Mouse (Mus musculus): ENCODE results near the gene Dbp. TPM values are rescaled to one million over a fixed set of nuclear protein-coding genes. Genes with fewer than 3 reads are reported as not detected.
"Not testable (repeated sequence)": the region's sequence is repeated elsewhere in the genome, so short reads cannot be mapped to it uniquely, and the experiment has no call there.

Gene Dbp
- total RNA-seq (2021), result 282 and 444 TPM in 2 replicates
- long read RNA-seq, transcript Dbp-205 (2 exons, 1,732 nt), result minor isoform, 27 of 173 reads
- long read RNA-seq, transcript Dbp-204 (3 exons, 1,156 nt), result minor isoform, 11 of 173 reads
- long read RNA-seq, transcript Dbp-201 (4 exons, 1,837 nt), result major isoform, 115 of 173 reads
- long read RNA-seq, partial matches to known transcripts, result 11 of 173 reads
- long read RNA-seq, other reads (novel, unspliced or antisense), result 9 of 173 reads

DNA sequence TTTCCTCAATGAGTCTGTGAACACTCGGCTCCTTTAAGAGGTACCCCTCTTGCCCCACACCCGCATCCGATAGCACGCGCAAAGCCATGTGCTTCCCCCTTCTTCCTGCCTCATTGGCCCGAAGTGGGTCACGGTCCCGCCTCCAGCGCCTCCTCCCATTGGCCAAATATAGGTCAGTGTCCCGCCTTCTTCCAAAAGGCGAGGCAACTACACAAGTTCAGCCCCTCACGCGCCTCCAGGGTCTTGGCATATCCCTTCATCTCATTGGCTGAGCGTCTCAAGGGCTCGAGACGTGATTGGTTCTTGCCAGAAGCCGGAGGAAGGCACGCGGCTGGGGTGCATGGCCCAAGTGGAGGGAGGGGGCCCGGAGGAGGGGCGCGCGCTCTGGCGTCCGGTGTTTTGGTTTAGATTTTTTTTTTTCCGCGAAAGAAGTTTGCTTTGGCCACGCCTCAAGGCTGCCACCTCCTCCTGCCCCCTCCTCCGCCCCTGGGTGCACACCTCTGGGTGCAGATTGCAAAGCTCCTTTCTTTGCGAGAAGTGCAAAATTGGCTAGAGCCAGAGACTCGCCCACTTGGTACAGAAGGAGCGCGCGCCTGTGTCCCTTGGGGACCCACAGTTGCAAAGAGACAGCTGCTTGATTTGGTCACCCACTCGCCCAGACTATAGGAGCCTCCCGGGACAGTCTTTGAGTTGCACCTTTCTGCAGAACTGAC is at the start of gene Dbp:
Dbp (plus strand) TSS at position 359 of the 713 bp plus-strand sequence.
- peak; percentile 97 for DNase-seq

DNA sequence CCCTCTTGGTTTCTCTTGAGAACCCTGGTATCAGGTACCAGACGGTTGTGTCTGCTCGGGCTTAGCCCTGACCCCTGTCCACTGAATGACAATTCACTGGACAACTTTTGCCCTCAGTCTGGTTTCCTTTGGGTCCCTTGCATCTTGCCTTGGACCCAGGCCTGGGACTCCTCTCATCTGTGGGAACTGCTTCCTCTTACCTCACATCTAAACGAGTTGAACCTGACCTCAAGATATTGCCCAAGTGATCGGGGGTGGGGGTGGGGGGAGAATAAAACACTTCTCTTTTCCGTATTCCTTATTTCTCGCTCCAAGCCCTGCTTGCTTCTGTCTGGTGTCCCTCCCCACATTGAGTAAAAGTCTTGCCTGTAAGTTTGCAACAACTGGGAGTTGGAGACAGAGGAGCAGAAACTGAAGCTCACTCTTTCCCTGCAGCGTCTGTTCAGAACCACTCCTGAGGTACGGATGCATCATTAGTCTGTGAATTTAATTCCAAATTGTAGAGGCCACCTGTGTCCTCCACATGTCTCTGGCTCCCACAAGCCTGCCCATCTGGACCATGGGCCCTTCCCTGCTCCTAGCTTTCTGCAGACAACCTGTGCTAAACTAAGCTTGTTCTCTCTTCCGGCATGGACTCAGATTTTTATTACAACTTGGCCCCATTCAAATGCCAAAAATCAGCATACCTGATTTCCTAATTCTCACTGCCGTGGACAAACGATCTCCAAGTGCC is 44.0 kb upstream of the Dbp start:
- DNase-seq, result no peak

DNA sequence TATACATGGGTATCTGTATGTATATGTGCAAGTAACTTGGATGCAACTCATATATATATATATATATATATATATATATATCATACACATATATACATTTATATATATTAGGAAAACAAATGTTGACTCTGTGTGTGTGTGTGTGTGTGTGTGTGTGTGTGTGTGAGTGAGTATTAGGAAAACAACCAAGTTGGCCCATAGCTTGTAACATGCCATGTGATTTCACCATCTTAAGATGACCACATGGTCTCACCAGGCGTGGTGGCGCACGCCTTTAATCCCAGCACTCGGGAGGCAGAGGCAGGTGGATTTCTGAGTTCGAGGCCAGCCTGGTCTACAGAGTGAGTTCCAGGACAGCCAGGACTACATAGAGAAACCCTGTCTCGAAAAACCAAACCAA is 43.2 kb upstream of the Dbp start:
- not testable (repeated sequence) for DNase-seq

DNA sequence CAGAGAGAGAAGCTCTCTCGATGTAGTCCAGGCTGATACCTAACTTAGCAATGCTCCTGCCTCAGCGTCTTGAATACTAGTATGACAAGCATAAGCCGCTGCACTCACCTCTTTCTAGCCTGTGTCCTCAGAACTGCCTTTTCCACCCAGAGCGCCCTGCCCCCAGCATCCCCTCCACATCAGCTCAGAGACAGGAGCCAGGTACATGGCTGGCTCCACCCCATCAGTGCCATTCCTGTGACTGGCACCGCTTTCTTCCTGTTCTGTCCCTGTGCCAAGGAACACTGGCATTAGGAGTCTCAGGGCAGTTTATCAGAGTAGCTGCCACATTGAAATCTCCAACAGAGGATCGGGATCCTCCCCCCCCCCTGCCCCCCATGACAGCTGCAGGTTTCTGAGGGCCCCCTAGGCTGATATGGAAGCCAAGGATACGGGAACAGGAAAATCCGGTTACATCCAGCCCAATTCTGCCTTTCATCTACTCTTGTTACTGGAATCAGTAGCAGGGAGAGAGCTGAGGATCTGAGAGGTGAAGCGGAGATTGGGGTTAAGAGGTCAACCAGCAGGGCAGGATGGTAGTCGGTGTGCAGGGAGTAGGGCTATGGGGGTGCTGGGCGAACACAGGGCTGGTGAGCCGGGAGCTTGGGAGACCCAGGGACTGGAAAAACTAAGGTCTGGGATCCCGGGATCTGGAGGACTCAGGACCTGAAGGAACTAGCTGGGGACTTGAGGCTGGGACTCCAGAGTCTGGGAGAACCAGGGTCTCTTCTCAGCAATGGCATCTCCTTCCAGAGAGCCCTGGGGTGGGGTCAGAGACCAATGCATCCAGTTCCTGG is 39.4 kb upstream of the Dbp start:
- DNase-seq, result no peak

DNA sequence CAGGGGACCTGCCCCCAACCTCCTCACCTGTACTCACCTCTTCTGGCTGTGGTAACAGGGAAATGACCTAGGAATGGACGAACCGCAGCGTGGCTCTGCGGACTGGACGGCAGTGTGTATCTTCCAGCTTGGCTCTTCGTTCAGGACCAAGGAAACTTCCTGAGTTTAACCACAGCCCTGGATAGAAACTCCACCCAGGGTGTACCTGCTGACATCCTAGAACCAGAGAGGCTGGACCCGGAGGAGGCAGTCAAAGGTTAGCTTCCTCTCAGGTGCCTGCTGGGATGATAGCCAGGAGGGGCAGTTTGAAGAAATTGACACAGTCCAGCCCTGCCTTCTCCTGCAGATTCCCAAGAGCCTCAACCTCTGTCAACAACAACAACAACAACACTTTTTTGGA is 38.7 kb upstream of the Dbp start, which contains the start of gene Fut2:
Fut2 (minus strand) TSS at position 234 of the 400 bp plus-strand sequence.
- DNase-seq, result no peak

DNA sequence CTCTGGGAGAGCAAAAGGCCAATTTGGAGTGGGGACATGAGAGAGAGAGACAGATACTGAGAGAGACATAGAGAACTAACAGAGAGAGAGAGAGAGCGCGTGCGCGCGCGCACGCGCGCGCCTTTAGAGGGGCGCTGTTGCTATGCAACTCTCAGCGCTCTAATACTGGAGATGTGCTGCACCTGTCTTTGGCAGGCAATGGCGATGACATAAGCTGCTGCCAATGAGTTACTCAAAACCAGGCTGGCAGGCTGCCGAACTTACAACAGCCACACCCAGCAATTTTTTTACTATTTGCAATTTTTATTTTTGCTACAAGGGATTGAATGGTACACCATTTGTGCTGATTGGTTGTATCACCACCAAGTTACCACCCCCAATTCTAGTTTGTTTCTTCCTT is 37.1 kb upstream of the Dbp start:
- DNase-seq, result no peak

DNA sequence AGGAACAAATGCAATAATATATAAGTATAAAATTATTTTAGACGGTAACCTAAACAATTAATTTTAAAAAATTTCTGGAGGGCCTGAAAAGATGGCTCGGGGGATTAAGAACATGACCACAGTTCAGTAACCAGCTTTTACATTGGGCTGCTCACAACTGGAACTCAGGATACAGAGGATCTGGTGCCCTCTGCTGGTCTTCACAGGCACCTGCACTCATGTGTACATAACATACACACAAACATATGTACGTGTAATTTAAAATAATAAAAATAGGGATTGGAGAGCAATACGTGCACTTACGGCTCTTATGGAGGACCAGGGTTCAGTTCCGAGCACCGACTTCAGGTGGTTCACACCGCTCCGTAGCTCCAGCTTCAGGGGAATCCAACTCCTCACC is 36.0 kb upstream of the Dbp start:
- DNase-seq, result no peak

DNA sequence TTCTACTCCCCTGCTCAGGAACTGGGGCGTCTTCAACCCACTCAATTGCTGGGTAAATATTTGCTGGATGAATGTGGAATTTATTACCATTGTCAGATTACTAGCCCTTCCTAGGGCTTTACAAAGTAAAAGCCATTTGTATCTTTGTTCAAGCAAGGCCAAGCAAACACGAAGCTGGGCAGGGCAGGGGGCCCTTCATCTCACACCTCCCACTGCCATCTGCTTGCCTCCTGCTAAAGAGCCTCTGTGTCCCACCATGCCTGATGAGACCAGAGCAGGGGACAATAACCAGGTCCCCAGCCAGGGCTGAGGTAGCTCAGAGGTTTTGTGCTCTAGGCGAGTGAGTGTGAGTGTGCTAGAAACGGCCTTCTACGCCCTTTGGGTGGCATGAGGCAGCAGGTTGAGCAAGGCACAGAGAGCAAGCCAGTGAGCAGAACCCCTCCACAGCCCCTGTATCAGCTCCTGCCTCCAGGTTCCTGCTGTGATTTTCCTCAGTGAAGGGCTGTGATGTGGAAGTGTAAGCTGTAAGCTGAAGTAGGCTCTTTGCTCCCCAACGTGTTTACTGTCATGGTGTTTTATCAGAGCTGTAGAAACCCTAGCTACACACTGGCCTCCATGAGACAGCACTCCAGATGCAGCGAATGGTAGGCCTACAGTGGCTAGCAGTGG is 27.1 kb upstream of the Dbp start:
- DNase-seq, result no peak

DNA sequence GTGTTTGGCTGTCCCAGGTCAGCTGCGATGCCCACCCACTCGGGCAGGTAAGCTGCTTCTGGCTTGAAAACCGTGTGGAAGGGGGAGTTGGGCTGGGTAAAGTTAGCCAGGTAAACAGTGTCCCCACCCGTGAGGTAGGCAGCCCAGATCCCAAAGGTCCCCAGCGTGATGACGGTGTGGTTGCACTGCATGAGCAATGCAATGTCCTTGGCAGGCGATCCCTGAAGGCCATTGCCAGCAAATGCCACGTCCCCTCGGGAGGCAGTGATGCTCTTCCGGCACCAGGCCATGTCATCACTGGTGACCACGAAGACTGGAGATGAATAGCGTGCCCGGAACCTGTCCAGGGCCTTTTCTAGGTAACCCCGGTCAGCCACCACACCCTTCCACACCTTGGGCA is 26.4 kb upstream of the Dbp start:
- DNase-seq, result peak; percentile 62

DNA sequence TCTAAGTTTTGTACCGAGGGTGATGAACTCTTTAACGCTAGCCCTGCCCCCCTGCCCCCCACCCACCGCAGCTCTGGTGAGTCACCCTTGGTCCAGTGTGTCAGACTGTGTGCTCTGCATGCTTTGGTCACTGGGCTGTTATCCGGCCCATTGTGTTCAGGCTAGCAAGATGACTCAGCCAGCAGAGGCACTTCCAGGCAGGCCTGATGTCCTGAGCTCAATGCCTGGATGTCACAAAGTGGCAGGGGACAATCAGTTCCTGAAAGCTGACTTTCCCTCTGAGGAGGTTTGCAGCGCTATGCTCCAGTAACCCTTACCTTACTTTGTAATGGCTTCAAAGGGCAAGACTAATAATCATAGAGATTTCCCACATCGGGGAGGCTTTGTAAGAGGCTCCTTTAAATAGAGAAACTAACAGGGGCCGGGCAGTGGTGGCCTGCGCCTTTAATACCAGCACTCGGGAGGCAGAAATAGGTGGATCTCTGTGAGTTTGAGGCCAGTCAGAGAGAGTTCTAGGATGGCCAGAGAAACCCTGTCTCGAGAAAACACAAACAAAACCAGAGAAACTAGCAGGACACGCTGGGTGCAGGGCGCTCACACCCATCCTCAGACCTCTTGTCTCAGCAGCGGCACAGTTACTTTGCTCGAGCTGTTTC is 24.8 kb upstream of the Dbp start:
- peak; percentile 56 for DNase-seq

DNA sequence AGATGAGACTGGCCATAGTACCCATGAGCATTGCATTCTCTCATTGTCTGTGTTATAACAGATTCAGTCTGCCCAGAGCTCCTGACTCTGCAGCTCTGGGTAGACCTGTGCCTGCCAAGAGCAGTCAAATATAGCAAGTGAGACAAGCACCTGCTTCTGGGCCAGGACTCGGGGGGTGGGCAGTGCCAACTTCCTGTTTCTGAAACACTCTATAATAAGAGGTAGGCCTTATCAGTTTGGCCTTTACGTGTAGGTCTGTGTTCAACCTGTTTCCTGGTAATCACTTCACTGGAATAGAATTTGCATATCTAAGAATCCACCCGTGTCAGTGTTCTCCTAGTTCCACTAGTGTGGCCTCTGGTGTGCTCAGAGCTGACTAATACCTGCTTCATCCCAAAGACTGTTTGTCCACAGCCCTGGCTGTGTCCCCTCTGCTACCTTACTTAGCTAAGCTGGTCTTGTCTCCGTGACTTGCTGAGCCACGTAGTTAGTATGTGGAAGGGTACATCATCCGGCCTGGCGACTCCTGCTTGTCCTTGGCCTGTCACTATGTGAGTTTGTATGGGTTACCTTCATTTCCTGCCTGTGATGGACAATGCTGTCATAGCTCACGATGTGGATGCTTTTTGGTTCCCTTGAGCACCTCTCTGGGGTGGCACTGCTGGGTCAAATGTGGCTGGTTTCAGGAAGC is 23.7 kb upstream of the Dbp start:
- DNase-seq, result no peak

DNA sequence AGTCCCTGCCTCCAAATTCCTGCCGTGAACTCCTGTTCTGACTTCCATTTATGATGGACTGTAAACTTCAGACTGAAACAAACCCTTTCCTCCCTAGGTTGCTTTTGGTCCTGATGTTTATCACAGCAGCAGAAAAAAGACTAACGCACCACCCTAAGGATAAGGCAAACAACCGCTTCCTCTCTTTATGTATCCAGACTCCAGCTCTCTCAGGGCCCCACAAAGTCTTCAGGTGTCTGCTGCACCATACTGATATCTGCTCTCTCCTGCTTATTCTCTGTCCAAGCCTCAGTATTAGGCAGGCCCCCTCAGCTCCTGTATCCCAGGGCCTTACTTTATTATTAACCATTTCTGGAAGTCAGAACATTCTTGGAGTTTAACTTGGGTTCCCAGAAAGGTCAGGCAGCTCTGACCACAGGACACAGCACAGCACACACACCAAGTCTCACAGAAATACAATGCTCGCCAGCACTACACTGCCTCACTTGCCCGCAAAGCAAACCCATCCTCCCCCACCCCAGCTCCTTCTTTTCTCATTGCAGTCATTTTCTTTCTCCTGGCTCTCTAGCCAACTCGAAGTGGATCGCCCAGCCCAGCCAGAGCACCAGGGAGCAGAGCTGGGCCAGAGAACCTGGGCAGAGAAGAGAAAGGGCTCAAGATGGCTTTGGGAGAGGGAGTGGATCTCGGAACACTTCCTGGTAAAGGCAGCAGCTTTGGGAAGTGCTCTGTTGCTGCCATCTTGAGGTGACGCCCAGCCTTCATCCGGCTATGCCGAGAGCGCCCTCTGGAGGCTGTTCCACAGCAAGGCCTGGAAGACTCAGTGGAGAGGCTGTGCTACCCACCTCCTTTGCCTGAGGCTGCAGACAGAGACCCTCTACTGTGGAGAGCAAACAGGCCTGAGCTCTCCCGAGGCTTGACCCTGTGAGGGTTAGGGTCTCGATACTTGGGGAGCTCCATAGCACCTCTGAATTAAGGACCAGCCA is 22.5 kb upstream of the Dbp start:
- DNase-seq, result peak; percentile 90

DNA sequence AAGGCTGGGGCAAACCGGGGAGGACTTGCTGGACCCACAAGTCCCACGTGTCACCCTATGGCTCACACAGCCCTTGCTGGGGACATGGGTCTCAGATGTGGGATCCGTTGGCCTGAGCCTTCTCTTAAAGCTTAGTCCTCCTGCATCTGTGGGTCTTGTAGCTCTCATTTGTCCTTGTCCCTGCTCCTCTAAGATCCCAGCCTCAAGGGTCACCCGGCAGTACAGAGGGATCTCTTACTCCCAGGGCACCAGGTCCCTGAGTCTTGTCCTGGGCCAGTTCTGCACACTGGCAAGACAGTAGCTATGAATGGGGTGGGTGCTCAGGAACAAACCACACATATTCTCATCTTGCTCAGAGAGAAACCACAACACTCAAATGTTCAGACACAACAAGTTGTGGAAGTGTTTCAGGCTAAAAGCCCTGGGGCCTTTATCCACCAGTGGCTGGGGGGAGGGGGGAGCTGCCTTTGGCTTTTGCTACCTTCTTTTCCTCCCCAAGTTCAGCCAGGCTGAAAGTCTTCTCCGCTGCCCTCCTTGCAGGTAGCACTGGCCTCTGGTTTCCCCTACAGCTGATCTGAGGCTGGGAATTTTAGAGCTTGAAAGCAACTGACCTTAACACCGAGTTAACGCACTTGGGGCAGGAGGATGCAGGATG is 21.4 kb upstream of the Dbp start, which contains the start of gene Ntn5:
Ntn5 (plus strand) TSS at position 627 of the 655 bp plus-strand sequence.
- no peak for DNase-seq

DNA sequence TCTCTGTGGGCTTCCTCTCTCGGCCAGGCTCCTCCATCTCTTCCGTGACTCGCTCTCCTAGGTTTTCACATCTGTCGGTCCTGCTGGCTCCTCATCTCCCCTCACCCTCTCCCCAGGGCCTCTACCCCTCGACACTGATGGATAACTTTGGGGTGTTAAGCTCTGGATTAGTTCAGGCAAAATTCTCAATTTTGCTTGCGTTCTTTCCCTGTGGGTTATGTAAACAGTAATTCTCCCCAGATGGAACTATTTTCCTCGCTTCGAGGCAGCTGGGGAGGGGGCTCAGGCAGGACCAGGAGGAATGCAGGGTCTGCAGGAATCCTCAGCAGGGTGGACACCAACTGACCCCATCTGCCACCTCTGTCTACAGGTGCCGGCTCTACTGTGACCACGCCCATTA is 19.1 kb upstream of the Dbp start:
- no peak for DNase-seq

DNA sequence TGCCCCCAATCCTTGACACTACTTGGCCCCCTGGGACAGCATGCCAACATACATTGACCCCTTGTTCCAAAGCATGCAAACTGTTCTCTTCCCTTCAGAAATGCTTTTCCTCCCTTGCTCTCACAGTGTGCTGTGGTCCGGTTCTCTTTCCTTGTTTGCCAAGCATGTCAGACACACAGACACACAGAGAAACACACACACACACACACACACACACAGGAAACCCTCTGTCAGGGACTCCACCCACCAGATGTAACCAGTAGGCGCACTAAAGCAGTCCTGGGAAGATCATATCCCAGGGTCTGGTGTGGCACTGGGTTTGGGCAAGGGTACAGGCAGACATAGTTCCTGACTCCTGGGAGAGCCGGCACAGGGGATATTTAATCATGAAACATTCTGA is 18.0 kb upstream of the Dbp start:
- DNase-seq, result no peak

DNA sequence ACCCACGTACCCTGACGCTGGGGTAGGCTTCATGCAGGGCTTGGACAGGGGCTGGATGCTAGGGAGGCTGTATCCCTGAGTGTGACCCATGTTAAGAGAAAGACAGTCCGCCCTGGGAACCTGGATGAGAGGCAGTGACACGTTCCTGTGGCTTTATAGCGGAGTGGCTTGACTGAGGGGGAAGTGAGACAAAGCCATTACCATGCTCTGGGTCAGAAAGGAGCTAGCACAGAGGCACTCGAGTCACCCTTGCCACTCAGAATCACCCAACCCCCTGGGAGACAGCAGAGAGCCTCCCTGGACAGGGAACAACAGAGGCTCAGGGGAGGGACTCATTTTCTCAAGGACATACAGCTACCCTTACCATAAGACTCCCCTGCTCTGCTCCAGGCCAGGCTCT is 15.8 kb upstream of the Dbp start:
- DNase-seq, result no peak

DNA sequence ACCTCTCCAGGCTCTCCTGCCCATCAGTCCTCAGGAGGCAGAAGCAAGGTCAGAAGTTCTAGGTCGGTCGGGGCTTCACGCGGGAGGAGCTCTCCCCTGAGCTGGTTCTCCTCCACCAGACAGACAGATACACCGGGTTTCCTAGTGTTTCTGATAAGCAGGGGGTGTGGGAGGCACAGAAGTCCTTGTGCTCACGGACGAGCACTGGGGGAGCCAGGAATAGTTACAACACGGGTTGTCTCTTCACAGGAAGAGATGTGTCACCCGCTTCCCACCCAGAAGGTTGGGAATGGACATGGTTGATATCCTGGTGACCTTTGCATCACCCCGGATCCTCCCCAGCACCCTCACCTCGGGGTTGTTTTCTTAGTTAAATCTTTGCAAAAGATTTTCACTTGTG is 15.1 kb upstream of the Dbp start:
- DNase-seq, result no peak

DNA sequence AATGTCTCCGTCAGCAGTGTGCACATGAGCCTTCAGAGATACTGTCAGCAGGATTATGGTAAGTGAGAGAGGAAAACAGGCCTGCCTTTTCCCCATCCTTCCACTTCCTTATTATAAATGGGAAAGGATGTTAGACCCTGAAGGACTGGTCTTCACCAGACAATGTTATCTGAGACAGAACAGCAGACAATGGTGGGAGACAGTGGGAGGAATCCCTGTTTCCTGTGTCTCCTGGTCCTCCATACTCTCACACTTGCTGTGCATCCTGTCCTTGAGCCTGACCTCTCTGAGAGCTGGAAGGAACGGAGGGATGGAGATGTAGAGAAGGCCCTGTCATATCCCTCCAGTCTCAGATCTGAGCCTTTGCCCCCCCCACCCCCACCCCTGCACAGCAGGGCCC is 12.5 kb upstream of the Dbp start:
- no peak for DNase-seq
